ENCODE assay signal across 8 mouse cellular contexts in the genomic region with DNA sequence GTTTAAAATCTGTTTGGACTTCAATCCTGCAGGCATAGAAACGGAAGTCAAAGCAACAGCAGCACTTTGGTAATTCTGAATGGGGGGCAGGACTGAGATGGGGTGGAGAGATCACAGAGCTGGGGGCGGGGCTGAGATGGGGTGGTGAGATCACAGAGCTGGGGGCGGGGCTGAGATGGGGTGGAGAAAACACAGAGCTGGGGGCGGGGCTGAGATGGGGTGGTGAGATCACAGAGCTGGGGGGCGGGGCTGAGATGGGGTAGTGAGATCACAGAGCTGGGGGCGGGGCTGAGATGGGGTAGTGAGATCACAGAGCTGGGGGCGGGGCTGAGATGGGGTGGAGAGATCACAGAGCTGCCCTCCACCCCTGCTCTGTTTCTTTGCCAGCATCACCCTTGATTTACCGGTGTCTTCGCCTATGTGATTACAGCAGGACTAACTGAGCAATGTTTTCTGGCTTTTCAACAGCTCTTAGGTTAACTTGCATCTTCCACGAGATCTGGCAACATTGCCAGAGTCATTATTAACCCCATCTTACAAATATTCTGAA. TPM values are rescaled to one million over a fixed set of nuclear protein-coding genes. Genes with fewer than 3 reads are reported as not detected.
A peak's percentile ranks its signal among the peaks of the same experiment; 100 is the strongest.
DNase-seq lines count a peak whose midpoint lies in the region; ATAC-seq lines count a peak whose summit lies in the region.

No protein-coding gene starts in this region.

- no peak overlapping the region for H3K4me2 ChIP-seq in liver, embryonic 12.5 days

- H3K9me3 ChIP-seq in liver, embryonic 12.5 days (replicated peaks): no peaks in the 10 kb centered on the region

- H3K4me1 ChIP-seq in liver, embryonic 12.5 days: peaks cover 6% of the 10 kb centered on the region

- no peak overlapping the region for H3K4me3 ChIP-seq in liver, embryonic 12.5 days

- peak; percentile 83 for DNase-seq in liver
- peak; percentile 78 for DNase-seq in embryo, embryonic 11 days
- DNase-seq in kidney, postnatal 4 days: peak; percentile 79 to 87
- peak; percentile 76 to 77 for DNase-seq in natural killer cell, adult 2 months (ENCODE audit: low spot score in 2 of 2)
- peak; percentile 34 for DNase-seq in yolk sac, embryonic 10.5 days (ENCODE audit: low spot score)
- no peak for DNase-seq in Muller cell, postnatal 12 days (ENCODE audit: inconsistent ontology term)

- no peak overlapping the region for H3K27ac ChIP-seq in liver, embryonic 12.5 days

- H3K36me3 ChIP-seq in liver, embryonic 12.5 days: no peaks in the 10 kb centered on the region

- no peaks in the 10 kb centered on the region for H3K27me3 ChIP-seq in liver, embryonic 12.5 days (replicated peaks)

- H3K9ac ChIP-seq in liver, embryonic 12.5 days: no peak overlapping the region

- ATAC-seq in liver, embryonic 12.5 days: no peak
- ATAC-seq in cerebellum, adult (ENCODE audit: insufficient number of reproducible peaks, low FRiP score, low TSS enrichment): no peak

- 22% methylated on average over 8 of the region's 10 CpGs for WGBS in liver, embryonic 12.5 days (ENCODE audit: insufficient replicate concordance)

RNA-seq across cellular contexts. Expression of a gene that starts 30.9 kb away (rescaled TPM):
- 0.11 and 0.18 TPM in 2 replicates for polyA plus RNA-seq in liver, embryonic 12.5 days (2016; fragmentation: Nextera tagmentation; extraction: Ambion mirVana)
